Mouse (Mus musculus) effector memory CD4-positive, alpha-beta T cell, adult 7 months (primary cell): ENCODE measurements around the gene Fbxo28. TPM values are rescaled to one million over a fixed set of nuclear protein-coding genes. Genes with fewer than 3 reads are reported as not detected.

Experiments used
- polyA plus RNA-seq: library from polyadenylated mRNA; unstranded; fragments of 100-300 nt; shearing (Covaris generic); gene quantifications from one replicate; pipeline ENCODE4 v1.2.1, GENCODE M21; 2017

Fbxo28 gene
- 58.4 TPM for polyA plus RNA-seq

GRCm38 (mm10) chr1:182340821-182341781, at the start of gene Fbxo28:
Gene Fbxo28, minus strand, starts transcription at chr1:182341629.

GRCm38 (mm10) chr1:182282091-182283075, 59.0 kb downstream of the Fbxo28 start, which contains the start of gene Degs1:
Gene Degs1, minus strand, starts transcription at chr1:182282804.

Other genes starting within 250 kb of the Fbxo28 start
- gene Srp9, start 216.9 kb downstream of the Fbxo28 start, polyA plus RNA-seq: 127 TPM
- gene Vmn1r1, start 177.1 kb downstream of the Fbxo28 start, polyA plus RNA-seq: not detected
- gene Degs1, start 58.8 kb downstream of the Fbxo28 start, polyA plus RNA-seq: 129 TPM
- 25.7 TPM for gene Trp53bp2, start 67.5 kb upstream of the Fbxo28 start, polyA plus RNA-seq
- 133 TPM for gene Capn2, start 176.0 kb upstream of the Fbxo28 start, polyA plus RNA-seq
- gene Capn8, start 223.4 kb upstream of the Fbxo28 start, polyA plus RNA-seq: not detected